Mouse (Mus musculus): ENCODE data around the gene Secisbp2.

Secisbp2 gene

GRCm38 (mm10) chr13:51685290-51685966 is 33.9 kb downstream of the Secisbp2 start:
- WGBS, result 84% methylated on average over 7 of the region's 7 CpGs

DNA sequence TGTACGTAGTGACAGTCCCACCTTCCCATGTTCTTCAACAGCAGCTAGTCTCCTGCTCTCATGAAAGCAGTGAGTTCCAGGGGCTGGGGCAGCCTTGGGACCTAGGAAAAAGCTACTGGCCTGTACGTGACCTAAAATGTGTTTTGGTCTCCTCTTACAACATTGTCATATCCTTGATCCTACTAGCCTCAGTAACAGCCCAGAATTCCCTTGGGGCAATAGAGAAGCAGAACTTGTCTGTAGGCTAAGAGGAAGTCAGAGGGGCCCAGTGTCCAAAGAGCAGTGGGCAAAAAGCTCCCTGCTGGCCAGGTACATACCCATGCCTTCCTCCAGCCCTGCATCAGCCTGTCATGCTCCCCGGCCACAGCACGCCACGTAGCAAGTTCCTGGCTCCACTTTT is 35.5 kb downstream of the Secisbp2 start:
- 93% methylated on average over 5 of the region's 5 CpGs for WGBS

- 60% methylated on average over 3 of the region's 3 CpGs for WGBS
Observed at GRCm38 (mm10) chr13:51688688-51689087, 37.2 kb downstream of the Secisbp2 start.

- WGBS, result 71% methylated on average over 6 of the region's 6 CpGs
Observed at GRCm38 (mm10) chr13:51697455-51697854, 46.0 kb downstream of the Secisbp2 start.

GRCm38 (mm10) chr13:51697897-51698296 is 46.4 kb downstream of the Secisbp2 start:
- 79% methylated on average over 4 of the region's 4 CpGs for WGBS

GRCm38 (mm10) chr13:51698318-51698717 is 46.8 kb downstream of the Secisbp2 start:
- 94% methylated on average over 3 of the region's 3 CpGs for WGBS

DNA sequence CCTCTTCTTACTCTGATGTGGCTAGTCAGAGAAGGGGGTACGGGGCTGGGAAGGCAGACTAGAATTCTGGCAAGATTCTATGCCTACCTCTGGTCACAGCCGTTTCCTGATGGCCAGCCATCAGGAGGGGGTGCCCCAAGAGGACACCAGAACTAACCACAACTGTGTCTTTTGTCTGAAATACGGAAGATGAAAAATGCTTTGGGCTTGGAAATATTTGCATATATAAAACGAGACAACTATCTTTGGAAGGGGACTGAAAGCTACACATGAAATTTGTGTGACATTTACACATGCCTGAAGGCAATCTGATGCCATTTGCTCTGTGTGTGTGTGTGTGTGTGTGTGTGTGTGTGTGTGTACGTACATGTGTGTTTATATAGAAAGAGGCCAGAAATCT is 52.4 kb downstream of the Secisbp2 start:
- 66% methylated on average over 5 of the region's 5 CpGs for WGBS

DNA sequence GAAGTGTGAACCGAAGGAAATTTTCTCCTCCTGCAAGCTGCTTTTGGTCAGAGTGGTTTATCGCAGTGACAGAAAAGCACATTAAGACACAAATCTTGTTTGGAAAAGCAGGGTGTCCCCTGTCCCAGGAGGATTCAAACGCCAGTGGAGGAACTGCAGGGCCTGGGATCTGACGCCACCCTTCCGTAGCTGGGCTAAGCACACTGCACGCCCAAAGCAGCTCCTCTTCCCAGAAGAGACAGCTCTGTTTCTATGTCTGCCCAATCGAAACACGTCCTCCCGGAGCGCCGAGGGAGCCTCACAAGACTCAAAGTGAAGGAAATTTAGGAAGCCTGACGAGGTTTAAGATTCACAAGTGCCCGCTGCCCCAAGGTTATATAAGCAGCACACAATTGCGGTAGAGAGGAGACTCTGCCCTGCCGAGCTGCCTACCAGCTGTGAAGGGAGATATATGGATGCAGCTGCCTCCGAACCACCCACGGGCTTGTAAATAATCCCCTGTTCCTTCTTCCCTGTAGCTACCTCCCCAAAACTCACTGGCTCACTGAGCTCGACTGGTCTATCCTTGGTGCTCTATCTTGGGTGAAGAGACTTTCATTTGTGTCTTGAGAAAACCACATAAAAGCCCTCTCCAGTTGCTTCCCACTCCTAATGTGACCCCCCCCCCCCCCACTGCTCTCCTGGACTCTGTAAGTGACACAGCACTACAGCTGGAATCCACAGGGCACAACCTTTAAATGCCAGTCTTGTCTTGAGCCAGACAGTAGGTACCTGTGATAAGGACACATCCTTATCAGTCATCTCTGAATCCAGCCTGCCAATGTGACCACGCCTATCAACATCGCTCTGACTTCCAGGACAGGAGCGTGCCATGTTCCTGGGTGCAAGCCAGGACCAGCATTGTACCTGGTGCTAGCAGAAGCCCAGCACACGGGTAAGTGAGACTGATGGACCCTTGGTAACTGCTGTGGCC is 54.7 kb downstream of the Secisbp2 start:
- 44% methylated on average over 22 of the region's 22 CpGs for WGBS

- WGBS, result 70% methylated on average over 7 of the region's 7 CpGs
Observed at GRCm38 (mm10) chr13:51710738-51711137, 59.2 kb downstream of the Secisbp2 start.

- WGBS, result 94% methylated on average over 8 of the region's 8 CpGs
Observed at GRCm38 (mm10) chr13:51712022-51712421, 60.5 kb downstream of the Secisbp2 start.

DNA sequence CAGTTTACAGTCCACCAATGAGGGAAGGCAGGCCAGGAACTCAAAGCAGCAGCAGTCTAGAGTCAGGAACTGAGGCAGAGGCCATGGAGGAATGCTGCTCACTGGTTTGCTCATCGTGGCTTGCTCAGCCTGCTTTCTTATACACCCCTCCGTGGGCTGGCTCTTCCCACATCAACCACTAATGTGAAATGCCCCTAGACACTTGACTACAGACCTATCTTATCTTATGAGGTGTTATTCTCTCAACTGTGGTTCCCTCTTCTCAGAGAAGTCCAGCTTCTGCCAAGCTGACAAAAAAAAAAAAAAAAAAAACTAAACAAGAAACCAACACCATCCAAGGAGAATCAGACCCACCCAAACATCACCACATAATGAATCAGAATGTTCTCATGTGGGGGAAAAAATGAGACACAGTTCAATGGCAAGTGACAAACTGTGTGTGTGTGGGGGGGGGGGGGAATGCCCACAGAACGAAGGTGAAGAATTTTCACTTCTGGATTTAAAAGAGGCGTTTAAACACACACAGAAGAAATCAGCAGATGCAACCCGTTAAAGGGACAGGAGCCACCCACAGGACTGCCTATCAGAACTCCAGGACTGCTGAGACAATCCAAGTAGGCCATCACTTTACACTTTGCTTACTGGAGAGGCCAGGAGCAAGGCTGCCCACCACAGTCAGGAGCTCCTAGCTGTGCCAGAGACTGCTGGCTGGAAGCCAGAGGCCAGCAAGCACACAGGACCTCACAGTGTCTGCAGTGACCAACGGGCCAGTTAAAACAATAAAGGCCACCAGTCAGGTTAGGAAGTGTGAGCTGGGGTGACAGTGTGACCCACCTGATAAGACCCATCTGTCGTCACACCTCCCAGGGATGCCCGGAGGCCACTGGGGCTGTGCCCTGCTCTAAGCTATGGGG is 65.1 kb downstream of the Secisbp2 start:
- WGBS, result 52% methylated on average over 8 of the region's 8 CpGs

GRCm38 (mm10) chr13:51719256-51719655 is 67.8 kb downstream of the Secisbp2 start:
- WGBS, result 96% methylated on average over 3 of the region's 3 CpGs

DNA sequence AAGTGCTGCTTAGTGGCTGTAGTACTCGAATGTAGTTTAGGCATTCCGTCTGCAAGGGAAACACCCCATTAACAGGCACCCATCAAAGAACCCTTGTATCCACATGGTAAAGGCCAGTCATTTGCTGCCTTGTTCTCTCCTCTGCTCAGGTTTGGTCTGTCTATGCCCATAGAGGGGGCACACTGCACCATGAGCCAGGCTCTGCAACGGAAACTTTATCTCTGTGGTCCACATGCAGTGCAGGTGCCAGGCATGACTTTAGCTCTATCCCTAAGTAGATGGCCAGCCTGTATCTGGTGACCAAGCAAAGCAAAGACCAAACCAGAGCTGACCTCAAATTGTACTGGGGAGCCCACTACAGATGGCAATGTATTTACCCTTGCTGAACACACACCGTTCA is 69.1 kb downstream of the Secisbp2 start:
- WGBS, result 83% methylated on average over 4 of the region's 4 CpGs

DNA sequence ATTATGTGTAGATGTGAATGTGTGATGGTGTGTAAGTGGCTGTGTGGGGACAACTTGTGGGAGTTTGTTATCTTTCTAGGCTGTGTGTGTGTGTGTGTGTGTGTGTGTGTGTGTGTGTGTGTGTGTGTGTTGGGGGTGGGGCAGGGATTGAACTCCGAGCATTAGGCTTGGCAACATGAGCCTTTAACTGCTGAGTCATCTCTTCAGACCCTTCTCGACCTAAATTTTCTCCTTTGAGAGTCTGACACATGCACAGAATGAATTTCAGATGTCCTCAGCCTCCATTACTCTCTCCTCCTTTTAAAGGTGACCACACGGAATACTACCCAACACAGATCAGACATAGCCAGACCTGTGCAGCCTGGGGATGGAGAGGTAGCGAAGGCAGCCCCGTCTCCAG is 71.6 kb downstream of the Secisbp2 start:
- 58% methylated on average over 5 of the region's 5 CpGs for WGBS

DNA sequence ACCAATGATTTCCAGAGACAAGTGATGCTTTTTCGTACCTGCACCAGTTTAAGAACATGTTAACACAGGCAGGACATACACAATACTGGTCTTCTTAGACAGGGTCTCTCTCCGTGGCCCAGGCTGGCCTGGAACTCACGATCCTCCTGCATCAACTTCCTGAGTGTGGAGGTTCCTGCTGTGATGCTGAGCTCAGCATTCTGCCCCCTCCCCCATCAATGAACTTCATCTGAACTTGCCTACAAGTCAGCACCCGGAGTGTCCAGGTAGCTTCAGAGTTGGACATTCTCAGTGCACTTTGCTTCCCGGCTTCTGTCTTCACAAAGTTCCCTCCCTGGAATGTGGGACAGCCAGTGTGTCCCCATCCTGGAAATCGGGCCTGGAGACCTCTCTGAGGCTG is 73.1 kb downstream of the Secisbp2 start:
- 83% methylated on average over 6 of the region's 6 CpGs for WGBS

- WGBS, result 90% methylated on average over 7 of the region's 7 CpGs
Observed at GRCm38 (mm10) chr13:51725446-51725845, 73.9 kb downstream of the Secisbp2 start.

DNA sequence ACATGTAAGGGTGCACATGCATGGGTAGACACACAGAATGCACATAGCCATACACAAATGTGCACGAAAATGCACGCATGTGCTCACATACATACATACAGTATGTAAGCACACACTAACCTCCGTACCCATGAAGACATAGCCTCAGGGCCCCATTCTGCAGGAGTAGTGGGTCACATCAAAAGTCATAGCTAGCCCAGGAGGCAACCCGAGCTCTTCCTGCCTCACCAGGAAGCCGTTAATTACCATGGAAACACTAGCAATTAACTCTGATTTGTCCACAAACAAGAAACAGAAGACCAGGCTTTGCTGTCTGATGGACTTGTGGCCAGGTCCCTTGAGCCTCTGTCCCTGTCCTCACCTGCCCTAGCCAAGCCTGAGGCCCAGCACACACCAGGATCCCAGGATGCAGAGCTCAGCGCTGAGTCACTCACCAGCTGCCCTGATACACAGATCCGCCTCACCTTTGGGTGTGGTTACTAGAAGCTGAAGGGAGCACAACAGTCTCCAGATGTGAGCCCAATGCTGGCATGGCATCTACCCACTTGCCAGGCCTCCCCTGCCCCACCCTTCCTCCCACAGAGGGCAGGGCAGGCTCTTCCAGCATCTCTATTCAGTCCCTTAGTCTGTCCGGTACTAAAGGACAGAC is 74.6 kb downstream of the Secisbp2 start:
- WGBS, result 73% methylated on average over 8 of the region's 8 CpGs

DNA sequence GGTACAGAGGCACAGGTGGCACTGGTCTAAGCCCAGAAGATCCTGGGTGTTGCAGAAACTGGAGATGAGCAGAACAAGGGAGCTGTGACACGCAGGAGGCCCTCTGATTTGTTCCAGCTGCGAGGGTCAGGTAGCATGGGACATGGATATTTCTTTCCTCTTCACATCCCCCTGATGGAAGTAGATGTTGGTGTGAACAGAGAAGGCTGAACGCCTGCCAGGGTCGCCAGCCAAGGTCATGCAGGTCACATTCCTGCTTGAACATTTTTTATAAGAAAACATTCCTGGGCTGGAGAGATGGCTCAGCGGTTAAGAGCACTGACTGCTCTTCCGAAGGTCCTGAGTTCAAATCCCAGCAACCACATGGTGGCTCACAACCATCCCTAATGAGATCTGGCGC is 75.9 kb downstream of the Secisbp2 start:
- WGBS, result 89% methylated on average over 6 of the region's 7 CpGs

- 17% methylated on average over 4 of the region's 4 CpGs for WGBS
Observed at GRCm38 (mm10) chr13:51729887-51730361, 78.4 kb downstream of the Secisbp2 start.

GRCm38 (mm10) chr13:51731474-51731873 is 80.0 kb downstream of the Secisbp2 start:
- 68% methylated on average over 7 of the region's 7 CpGs for WGBS

- 75% methylated on average over 14 of the region's 14 CpGs for WGBS
Observed at GRCm38 (mm10) chr13:51732097-51732664, 80.7 kb downstream of the Secisbp2 start.

All from cerebral cortex, adult 2 months (tissue).